Mouse (Mus musculus) Muller cell, postnatal 12 days (primary cell): ENCODE data around the gene Nlrc3.

ENCODE experiments used
- DNase-seq: peaks from one replicate; pipeline ENCODE4 v3.0.0-alpha.2; 2015; ENCODE audit errors: inconsistent ontology term

Nlrc3 gene

DNA sequence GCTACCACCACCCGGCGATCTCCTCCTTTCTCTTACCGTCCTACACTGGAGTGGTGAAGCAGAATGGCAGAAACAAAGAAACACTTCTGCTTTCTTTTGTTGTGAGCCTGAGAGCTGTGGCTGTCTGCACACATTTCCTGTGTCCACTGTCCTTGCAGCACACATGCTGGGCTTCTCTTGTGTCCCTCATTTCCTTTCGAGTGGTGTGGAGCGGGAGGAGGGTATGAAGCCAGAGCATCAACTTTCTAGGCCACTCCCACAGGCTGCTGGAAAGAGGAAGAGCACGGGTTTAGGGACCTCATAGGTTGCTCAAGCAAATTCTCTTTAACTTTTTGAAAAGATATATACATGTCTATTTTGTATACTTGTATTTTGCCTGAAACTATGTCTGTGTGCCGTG lies 47.3 kb downstream of the Nlrc3 start:
- no peak for DNase-seq

DNA sequence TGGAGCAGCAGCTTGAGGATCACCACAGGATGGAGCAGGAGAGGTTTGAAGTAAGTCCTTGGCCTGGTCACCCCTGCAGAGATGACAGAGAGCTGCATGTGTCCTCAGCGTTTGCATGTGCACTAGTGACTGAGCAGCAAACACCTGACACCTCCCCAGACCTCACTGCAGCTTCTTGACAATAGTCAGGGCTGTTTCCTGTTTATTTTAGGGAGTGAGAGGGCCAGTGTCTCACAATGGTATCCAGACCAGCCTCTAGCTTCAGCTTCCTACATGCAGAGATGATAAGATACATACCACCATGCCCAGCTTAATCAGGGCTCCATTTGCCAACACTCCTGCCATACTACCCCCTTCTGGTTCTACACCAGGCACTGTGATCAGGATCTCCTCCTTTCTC lies 47.9 kb downstream of the Nlrc3 start:
- DNase-seq: no peak

- DNase-seq: no peak
Measured at GRCm38 (mm10) chr16:3923966-3924365, 52.5 kb downstream of the Nlrc3 start.

DNA sequence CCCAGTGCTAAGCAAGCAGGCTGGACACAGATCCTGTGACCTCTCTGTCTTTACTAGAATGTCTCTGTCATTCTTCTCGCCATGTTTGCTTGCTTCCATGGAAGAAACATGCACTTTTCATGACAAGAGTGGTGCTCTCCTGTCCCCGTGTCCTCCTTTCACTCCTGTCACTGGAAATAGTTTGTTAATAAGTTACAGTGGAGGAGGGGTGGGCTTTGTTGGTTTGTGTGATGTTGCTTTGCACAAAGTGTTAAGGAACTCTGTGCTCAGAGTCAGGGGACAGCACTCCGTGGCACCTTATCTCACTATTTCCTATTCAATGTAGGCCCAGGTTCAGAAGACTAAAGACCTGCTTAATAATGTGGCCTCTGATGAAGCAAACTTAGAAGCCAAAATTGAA lies 52.9 kb downstream of the Nlrc3 start:
- no peak for DNase-seq

GRCm38 (mm10) chr16:3920756-3921155 lies 55.7 kb downstream of the Nlrc3 start:
- no peak for DNase-seq

DNA sequence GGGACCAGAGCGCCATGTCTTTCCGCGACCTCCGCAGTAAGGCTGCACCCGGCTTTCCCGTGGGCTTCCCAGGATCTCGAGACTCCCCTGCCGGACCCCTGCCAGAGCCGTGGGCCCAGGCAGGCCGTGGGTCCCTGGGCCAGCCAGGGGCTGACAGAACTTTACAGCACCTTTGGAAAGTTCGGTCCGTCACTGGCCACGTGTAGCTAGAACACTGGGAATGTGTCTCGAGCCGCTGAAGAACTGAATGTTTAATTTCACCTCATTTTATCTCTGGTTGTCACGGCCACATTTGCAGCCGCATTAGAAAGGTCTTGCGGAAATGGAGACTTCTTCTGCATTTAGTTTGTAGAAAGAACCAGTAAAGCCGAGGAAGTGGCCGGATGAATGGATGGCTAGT lies 67.3 kb downstream of the Nlrc3 start:
- DNase-seq: no peak

DNA sequence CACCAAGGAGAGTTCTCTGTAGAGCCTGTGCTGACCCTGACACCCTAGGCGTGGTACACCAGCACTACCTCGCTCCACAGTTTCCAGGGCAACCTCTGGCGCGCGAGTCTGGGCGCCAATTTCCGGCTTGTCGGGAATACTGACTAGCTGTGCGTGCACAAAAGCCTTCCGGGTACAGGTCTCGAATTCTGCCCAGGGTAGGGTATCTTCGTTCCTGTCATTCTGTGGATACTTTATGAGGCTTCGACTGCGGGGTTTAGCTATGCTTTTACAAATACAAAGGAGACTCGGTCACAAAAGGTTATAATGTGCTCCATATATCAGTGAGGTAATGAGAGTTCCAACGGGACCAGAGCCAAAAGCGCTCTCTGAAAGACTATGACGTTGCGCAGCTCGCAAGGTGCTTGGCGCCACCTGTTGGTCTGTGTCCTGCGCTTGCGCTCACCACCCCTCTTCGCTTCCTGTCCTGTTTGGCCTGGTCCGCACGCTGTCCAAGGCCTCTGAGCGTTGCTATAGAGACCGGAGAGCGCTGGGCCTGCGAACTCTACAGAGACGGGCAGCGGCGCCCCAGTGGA lies 67.8 kb downstream of the Nlrc3 start, which contains the start of the genes 1700037C18Rik and Cluap1:
TSS of gene 1700037C18Rik (minus strand) at position 153 of the 575 bp plus-strand sequence.
TSS of gene Cluap1 (plus strand) at position 265 of the 575 bp plus-strand sequence.
- DNase-seq: peak; percentile 92

DNA sequence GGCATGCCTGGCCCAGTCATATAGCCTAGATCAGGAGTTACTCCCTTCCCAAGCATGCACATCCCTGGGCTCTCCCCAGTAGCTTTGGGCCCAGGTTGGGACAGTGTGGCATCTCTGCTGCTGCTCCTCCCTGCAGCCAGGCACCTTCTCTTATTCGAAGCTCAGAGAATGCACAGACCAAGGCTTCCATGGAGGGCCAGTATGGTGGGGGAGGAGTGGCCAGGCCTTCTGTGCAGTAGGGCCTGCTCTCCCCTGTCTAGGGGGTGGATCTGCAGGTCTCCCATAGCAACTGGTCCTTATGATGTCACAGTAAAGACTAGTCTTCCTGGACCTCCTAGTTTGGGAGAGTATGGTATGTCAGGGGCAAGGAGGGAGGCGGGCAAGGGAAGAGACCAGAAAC lies 69.0 kb downstream of the Nlrc3 start:
- no peak for DNase-seq

- no peak for DNase-seq
Measured at GRCm38 (mm10) chr16:3896553-3896952, 79.9 kb downstream of the Nlrc3 start.

DNA sequence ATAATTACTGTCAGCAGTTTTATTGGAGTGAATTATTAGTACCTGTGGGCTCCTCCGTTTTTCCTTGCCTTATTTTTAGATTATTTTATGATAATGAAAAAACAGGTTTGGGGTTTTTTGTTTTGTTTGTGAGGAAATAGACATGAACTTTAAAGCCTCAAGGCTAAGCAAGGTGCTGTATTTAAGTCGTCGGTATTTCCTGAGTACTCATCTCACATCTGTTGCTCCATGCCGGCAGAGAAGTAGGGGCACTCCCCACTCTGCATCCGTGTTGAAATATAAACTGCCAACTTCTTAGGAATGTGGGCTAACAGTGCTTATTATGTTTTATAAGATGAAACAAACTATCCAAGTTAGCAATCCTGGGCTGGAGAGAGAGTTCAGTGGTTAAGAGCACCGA lies 80.4 kb downstream of the Nlrc3 start:
- no peak for DNase-seq

DNA sequence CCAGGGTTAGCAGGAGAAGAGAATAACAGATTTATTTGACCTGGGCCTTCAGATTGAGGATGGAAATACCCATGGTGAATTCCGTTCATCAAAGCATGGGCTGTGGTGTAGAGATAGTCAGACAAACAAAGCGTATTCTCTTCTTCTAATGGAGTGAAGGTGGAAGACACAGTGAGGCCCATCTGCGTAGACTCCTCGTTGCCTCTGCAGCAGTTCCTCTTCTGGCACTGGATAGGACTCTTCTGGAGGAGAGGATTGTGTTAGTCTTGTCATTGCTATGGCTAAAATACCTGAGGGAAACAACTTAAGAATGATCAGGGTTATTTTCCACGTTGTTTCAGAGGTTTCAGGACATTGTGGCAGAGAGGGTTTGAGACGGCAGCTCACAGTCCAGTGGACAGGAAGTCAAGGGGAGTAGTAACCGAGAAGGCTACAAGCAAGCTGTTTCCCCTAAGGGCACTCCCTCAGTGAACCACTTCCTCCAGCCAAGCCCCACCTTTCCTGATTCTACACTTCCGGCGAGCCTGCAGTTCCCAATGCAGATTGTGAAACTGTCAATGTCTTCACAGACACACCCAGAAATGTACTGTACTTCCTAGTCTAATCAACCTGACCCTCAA lies 81.1 kb downstream of the Nlrc3 start:
- no peak for DNase-seq
